Mouse (Mus musculus) midbrain, embryonic 10.5 days (tissue): ENCODE data around the gene Fgf12. TPM values are rescaled to one million over a fixed set of nuclear protein-coding genes. Genes with fewer than 3 reads are reported as not detected.

Source experiments
- DNase-seq: peaks from one replicate; pipeline ENCODE4 v3.0.0-alpha.2; 2017; ENCODE audit warnings: low spot score
- H3K27ac ChIP-seq: fragments of 300-500 bp; sonication (generic); replicated peaks from 2 replicates; pipeline ENCODE4 v1.5.1; 2016; ENCODE audit warnings: mild to moderate bottlenecking
- H3K27me3 ChIP-seq: fragments of 300-500 bp; sonication (generic); 2 replicates; pipeline ENCODE4 v1.6.1; 2016; ENCODE audit warnings: low read depth, mild to moderate bottlenecking; ENCODE audit not compliant: poor library complexity, severe bottlenecking
- H3K36me3 ChIP-seq: fragments of 300-500 bp; sonication (generic); 2 replicates; pipeline ENCODE4 v1.6.1; 2016; ENCODE audit warnings: mild to moderate bottlenecking, moderate library complexity
- H3K4me1 ChIP-seq: fragments of 300-500 bp; sonication (generic); 2 replicates; pipeline ENCODE4 v1.6.1; 2016
- H3K4me3 ChIP-seq: fragments of 300-500 bp; sonication (generic); 2 replicates; pipeline ENCODE4 v1.5.1; 2016; ENCODE audit warnings: mild to moderate bottlenecking, moderate library complexity
- H3K9me3 ChIP-seq: fragments of 300-500 bp; sonication (generic); replicated peaks from 2 replicates; pipeline ENCODE4 v1.6.1; 2016; ENCODE audit warnings: mild to moderate bottlenecking
- WGBS: fragments of 180-500 bp; shearing (Covaris S2); methylation state at CpG from one replicate; pipeline ENCODE4 v1.1.7; 2016; 5-methylcytosine and 5-hydroxymethylcytosine counted together
- polyA plus RNA-seq: library from polyadenylated mRNA; unstranded; fragments of >200 nt; fragmentation: Nextera tagmentation; extraction: Ambion mirVana; gene quantifications from 2 replicates; pipeline ENCODE4 v1.2.1, GENCODE M21; 2016

Gene Fgf12
- polyA plus RNA-seq, 1 experiment from 2014 or later = 2.7 TPM

GRCm38 (mm10) chr16:28511413-28511812 lies 241.5 kb downstream of the Fgf12 start:
- Histone ChIP-seq H3K4me3 (no peak overlapping the region), H3K27me3 (no peaks in the 10 kb centered on the region), H3K36me3 (no peaks in the 10 kb centered on the region), H3K4me1 (no peaks in the 10 kb centered on the region), H3K27ac (no peak overlapping the region), H3K9me3 (no peaks in the 10 kb centered on the region)
- DNase-seq = no peak
- 35% methylated on average over 5 of the region's 5 CpGs for WGBS

- 88% methylated on average over 12 of the region's 12 CpGs for WGBS
- DNase-seq = no peak
- no peaks in the 10 kb centered on the region for H3K9me3 ChIP-seq
- H3K4me3 ChIP-seq = no peak overlapping the region
- H3K4me1 ChIP-seq = no peaks in the 10 kb centered on the region
- H3K27ac ChIP-seq = no peak overlapping the region
- no peaks in the 10 kb centered on the region for H3K27me3 ChIP-seq
- H3K36me3 ChIP-seq = no peaks in the 10 kb centered on the region
Observed at GRCm38 (mm10) chr16:28497971-28498607, 254.8 kb downstream of the Fgf12 start.

DNA sequence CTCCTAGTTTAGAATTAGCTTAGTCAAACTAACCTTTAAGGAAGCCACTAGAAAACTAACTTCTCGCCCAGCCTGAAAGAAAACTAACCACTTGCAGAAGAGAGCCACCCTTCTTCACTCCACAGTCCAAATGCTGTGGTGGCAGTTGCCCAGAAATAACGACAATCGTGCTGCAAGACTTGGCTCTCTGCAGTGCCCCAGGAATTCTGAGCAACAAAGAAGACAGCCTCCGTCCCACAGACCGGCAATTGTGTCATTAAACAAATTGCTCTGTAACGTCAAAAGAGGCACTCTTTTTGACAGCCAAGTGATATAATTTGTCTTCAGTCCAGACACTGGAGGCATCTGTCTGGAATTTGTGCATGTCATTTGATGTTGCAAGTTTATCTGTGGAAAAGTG lies 261.2 kb downstream of the Fgf12 start:
- no peak for DNase-seq
- Histone ChIP-seq H3K36me3 (no peaks in the 10 kb centered on the region), H3K27me3 (no peaks in the 10 kb centered on the region), H3K9me3 (no peaks in the 10 kb centered on the region), H3K27ac (no peak overlapping the region), H3K4me3 (no peak overlapping the region), H3K4me1 (no peaks in the 10 kb centered on the region)
- 64% methylated on average over 6 of the region's 6 CpGs for WGBS

DNA sequence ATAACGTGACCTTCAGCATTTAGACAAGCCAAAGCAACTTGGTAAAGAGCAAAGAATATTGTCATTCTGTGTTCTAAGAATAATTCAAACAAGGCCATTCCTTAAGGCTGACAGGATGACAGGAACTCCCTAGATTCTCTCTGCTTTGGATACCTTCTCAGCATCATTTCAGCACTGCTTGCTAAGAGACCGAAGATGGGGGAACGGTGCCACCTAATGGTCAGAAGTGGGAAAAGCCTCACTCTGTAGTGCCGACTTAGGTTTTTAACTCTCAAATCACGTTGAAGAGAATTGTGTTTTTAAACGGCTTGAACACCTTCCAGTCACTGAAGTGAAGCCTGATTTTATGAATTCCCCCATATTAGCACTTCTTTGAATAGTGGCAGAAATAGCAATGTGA lies 262.4 kb downstream of the Fgf12 start:
- H3K4me3 ChIP-seq = no peak overlapping the region
- WGBS = 10% methylated on average over 6 of the region's 6 CpGs
- H3K27ac ChIP-seq = no peak overlapping the region
- H3K9me3 ChIP-seq = no peaks in the 10 kb centered on the region
- H3K4me1 ChIP-seq = no peaks in the 10 kb centered on the region
- peak; percentile 65 for DNase-seq
- H3K36me3 ChIP-seq = no peaks in the 10 kb centered on the region
- H3K27me3 ChIP-seq = no peaks in the 10 kb centered on the region

GRCm38 (mm10) chr16:28484920-28485319 lies 267.9 kb downstream of the Fgf12 start:
- H3K4me3 ChIP-seq = no peak overlapping the region
- no peaks in the 10 kb centered on the region for H3K36me3 ChIP-seq
- DNase-seq = no peak
- no peak overlapping the region for H3K27ac ChIP-seq
- no peaks in the 10 kb centered on the region for H3K4me1 ChIP-seq
- 0 out of 2 replicates have a peak, but pooled peaks cover 8% of the 10 kb centered on the region for H3K9me3 ChIP-seq
- WGBS = 82% methylated on average over 3 of the region's 3 CpGs
- no peaks in the 10 kb centered on the region for H3K27me3 ChIP-seq

DNA sequence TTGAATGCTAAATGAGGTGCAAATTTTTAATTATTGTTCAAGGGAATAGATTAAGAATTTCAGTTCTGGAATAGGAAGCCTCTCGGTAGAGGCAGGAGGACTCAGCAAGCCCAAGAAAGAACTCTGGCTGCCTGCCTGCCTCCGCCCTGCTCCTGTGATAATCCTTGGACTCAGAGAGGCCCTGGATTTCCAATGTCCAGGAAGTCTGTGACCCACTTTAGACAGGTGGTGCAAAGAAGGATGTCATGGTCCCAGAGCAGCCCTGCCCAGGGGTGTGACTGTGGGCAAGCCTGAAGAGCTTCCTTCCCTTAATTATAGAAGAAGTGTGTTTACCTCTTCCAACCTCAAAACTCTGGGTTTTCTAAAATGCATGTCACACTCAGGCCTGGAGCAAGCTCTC lies 273.8 kb downstream of the Fgf12 start:
- 96% methylated on average over 2 of the region's 2 CpGs for WGBS
- Histone ChIP-seq H3K4me1 (no peaks in the 10 kb centered on the region), H3K27ac (no peak overlapping the region), H3K4me3 (no peak overlapping the region), H3K27me3 (no peaks in the 10 kb centered on the region), H3K36me3 (no peaks in the 10 kb centered on the region), H3K9me3 (0 out of 2 replicates have a peak, but pooled peaks cover 8% of the 10 kb centered on the region)
- DNase-seq = no peak

DNA sequence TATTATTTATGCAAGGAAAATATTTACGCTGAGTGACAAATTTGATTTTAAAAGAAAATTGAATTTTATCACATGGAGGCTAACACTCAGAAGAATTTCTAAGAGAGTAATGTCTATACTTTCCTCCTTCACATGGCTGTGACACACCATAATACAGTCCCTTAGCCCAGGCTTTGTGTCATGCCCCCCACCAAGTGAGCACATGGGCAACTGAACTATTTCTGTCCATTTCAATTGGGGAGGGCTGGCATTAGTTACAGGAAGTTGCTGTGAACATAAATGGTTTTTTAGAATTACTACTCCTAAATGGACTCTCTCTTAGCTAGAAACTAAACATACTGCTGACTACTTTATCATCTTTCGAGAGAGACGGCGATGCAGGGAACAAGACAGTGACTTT lies 276.2 kb downstream of the Fgf12 start:
- Histone ChIP-seq H3K36me3 (no peaks in the 10 kb centered on the region), H3K4me1 (no peaks in the 10 kb centered on the region), H3K4me3 (no peak overlapping the region), H3K27ac (no peak overlapping the region), H3K27me3 (no peaks in the 10 kb centered on the region), H3K9me3 (0 out of 2 replicates have a peak, but pooled peaks cover 8% of the 10 kb centered on the region)
- 95% methylated on average over 4 of the region's 4 CpGs for WGBS
- DNase-seq = no peak

GRCm38 (mm10) chr16:28475553-28475952 lies 277.3 kb downstream of the Fgf12 start:
- WGBS = 73% methylated on average over 1 of the region's 1 CpGs
- H3K4me1 ChIP-seq = no peaks in the 10 kb centered on the region
- H3K27ac ChIP-seq = no peak overlapping the region
- 0 out of 2 replicates have a peak, but pooled peaks cover 6% of the 10 kb centered on the region for H3K9me3 ChIP-seq
- no peaks in the 10 kb centered on the region for H3K36me3 ChIP-seq
- H3K27me3 ChIP-seq = no peaks in the 10 kb centered on the region
- no peak for DNase-seq
- H3K4me3 ChIP-seq = no peak overlapping the region

GRCm38 (mm10) chr16:28454821-28455220 lies 298.0 kb downstream of the Fgf12 start:
- H3K4me3 ChIP-seq = no peak overlapping the region
- H3K27ac ChIP-seq = no peak overlapping the region
- no peaks in the 10 kb centered on the region for H3K36me3 ChIP-seq
- no peak for DNase-seq
- H3K27me3 ChIP-seq = no peaks in the 10 kb centered on the region
- no peaks in the 10 kb centered on the region for H3K9me3 ChIP-seq
- 76% methylated on average over 3 of the region's 3 CpGs for WGBS
- H3K4me1 ChIP-seq = no peaks in the 10 kb centered on the region

GRCm38 (mm10) chr16:28447114-28447455 lies 305.8 kb downstream of the Fgf12 start:
- no peak for DNase-seq
- Histone ChIP-seq H3K9me3 (no peaks in the 10 kb centered on the region), H3K27ac (peak overlapping the region; percentile 83), H3K36me3 (no peaks in the 10 kb centered on the region), H3K4me1 (peaks cover 28% of the 10 kb centered on the region), H3K27me3 (peaks cover 66% of the 10 kb centered on the region), H3K4me3 (peak overlapping the region; percentile 78)
- WGBS = 4% methylated on average over 4 of the region's 6 CpGs

- H3K36me3 ChIP-seq = no peaks in the 10 kb centered on the region
- H3K9me3 ChIP-seq = no peaks in the 10 kb centered on the region
- peaks cover 66% of the 10 kb centered on the region for H3K27me3 ChIP-seq
- peak overlapping the region; percentile 78 for H3K4me3 ChIP-seq
- WGBS = under 1% methylated on average over 81 of the region's 82 CpGs
- DNase-seq = peak; percentile 61
- peak overlapping the region; percentile 83 for H3K27ac ChIP-seq
- peaks cover 28% of the 10 kb centered on the region for H3K4me1 ChIP-seq
Observed at GRCm38 (mm10) chr16:28446334-28447113, 306.3 kb downstream of the Fgf12 start.

GRCm38 (mm10) chr16:28445800-28446333 lies 307.0 kb downstream of the Fgf12 start:
- under 1% methylated on average over 42 of the region's 42 CpGs for WGBS
- Histone ChIP-seq H3K4me3 (peak overlapping the region; percentile 78), H3K9me3 (no peaks in the 10 kb centered on the region), H3K36me3 (no peaks in the 10 kb centered on the region), H3K27me3 (peaks cover 66% of the 10 kb centered on the region), H3K4me1 (peaks cover 28% of the 10 kb centered on the region), H3K27ac (peak overlapping the region; percentile 83)
- peak; percentile 67 for DNase-seq
